ENCODE assay signal across 9 mouse cellular contexts in the genomic region with DNA sequence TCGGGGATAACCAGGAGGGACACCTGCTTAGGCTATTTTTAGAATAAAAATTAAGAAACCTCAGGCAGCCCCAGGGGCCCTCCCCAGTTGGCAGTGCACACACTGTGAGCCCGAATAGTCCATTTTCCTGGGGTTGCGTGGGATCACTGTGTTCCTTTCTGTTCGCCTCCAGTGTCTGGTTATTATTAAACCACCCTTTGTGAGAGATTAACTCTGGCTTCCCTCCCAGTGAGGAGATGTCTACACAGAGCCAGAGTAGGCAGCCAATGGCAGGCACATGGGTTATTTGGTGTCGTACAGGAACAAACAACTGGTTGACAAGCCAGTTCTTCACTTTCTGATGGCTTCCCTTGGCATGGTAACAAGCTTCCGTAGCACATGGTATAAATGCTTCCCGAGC.
DNase-seq lines count a peak whose midpoint lies in the region; ATAC-seq and TF ChIP-seq lines count a peak whose summit lies in the region.
"Had no signal": no experiment of that assay in that cellular context is flagged by ENCODE, and none has a peak within 500 bp of the region (broad histone marks: within the 10 kb centered on the region; RNA-seq: fewer than 3 reads in every experiment).

No protein-coding gene starts in this region.

- H3K4me3 ChIP-seq in forebrain, embryonic 15.5 days, result no peak overlapping the region
- H3K4me3 ChIP-seq in forebrain, embryonic 11.5 days (ENCODE audit: low read depth, low read length), result no peak overlapping the region
- no peak overlapping the region for H3K4me3 ChIP-seq in liver, embryonic 15.5 days (replicated peaks)
- H3K4me3 ChIP-seq in intestine, postnatal 0 days (ENCODE audit: low read depth, low read length), result no peak overlapping the region
- H3K4me3 ChIP-seq: limb, embryonic 13.5 days had no signal

- no peaks in the 10 kb centered on the region for H3K36me3 ChIP-seq in forebrain, embryonic 15.5 days
- H3K36me3 ChIP-seq in forebrain, embryonic 11.5 days (ENCODE audit: control insufficient read depth, insufficient read depth, low read length), result no peaks in the 10 kb centered on the region
- no peaks in the 10 kb centered on the region for H3K36me3 ChIP-seq in liver, embryonic 15.5 days (replicated peaks)
- H3K36me3 ChIP-seq in intestine, postnatal 0 days (ENCODE audit: control insufficient read depth, insufficient read depth), result no peaks in the 10 kb centered on the region
- H3K36me3 ChIP-seq: limb, embryonic 13.5 days had no signal

- H3K4me1 ChIP-seq in forebrain, embryonic 15.5 days, result peaks cover 16% of the 10 kb centered on the region
- no peaks in the 10 kb centered on the region for H3K4me1 ChIP-seq in forebrain, embryonic 11.5 days (replicated peaks; ENCODE audit: control insufficient read depth, insufficient read depth, low read length)
- 0 out of 2 replicates have a peak, but pooled peaks cover 4% of the 10 kb centered on the region for H3K4me1 ChIP-seq in liver, embryonic 15.5 days (replicated peaks)
- H3K4me1 ChIP-seq in intestine, postnatal 0 days (replicated peaks; ENCODE audit: control insufficient read depth, insufficient read depth, low read length), result no peaks in the 10 kb centered on the region

- H3K27me3 ChIP-seq in forebrain, embryonic 15.5 days, result no peaks in the 10 kb centered on the region
- H3K27me3 ChIP-seq in forebrain, embryonic 11.5 days (ENCODE audit: control insufficient read depth, insufficient read depth, low read length), result peaks cover 2% of the 10 kb centered on the region; the same call in 1 of the 2 replicates
- H3K27me3 ChIP-seq in liver, embryonic 15.5 days, result no peaks in the 10 kb centered on the region
- H3K27me3 ChIP-seq in intestine, postnatal 0 days (replicated peaks; ENCODE audit: control insufficient read depth, insufficient read depth, low read length), result no peaks in the 10 kb centered on the region

- peak; percentile 71 for ATAC-seq in forebrain, embryonic 15.5 days (replicated peaks)
- ATAC-seq in forebrain, embryonic 11.5 days (replicated peaks; ENCODE audit: low FRiP score), result no peak
- peak; percentile 83 for ATAC-seq in liver, embryonic 15.5 days (ENCODE audit: insufficient read depth)
- no peak for ATAC-seq in megakaryocyte progenitor cell, adult 5-6 weeks (replicated peaks; ENCODE audit: poor library complexity)
- no peak for ATAC-seq in intestine, postnatal 0 days

- H3K4me2 ChIP-seq in forebrain, embryonic 15.5 days (replicated peaks), result no peak overlapping the region
- H3K4me2 ChIP-seq in forebrain, embryonic 11.5 days (ENCODE audit: low read depth, low read length, severe bottlenecking), result no peak overlapping the region
- H3K4me2 ChIP-seq in liver, embryonic 15.5 days, result no peak overlapping the region
- no peak overlapping the region for H3K4me2 ChIP-seq in intestine, postnatal 0 days (replicated peaks; ENCODE audit: low read depth)
- H3K4me2 ChIP-seq: limb, embryonic 13.5 days had no signal

- H3K9ac ChIP-seq in forebrain, embryonic 15.5 days (replicated peaks), result no peak overlapping the region
- no peak overlapping the region for H3K9ac ChIP-seq in forebrain, embryonic 11.5 days (ENCODE audit: low read length)
- H3K9ac ChIP-seq in liver, embryonic 15.5 days, result no peak overlapping the region
- H3K9ac ChIP-seq in intestine, postnatal 0 days (ENCODE audit: low read depth, low read length), result no peak overlapping the region
- H3K9ac ChIP-seq: limb, embryonic 13.5 days had no signal

- DNase-seq in forebrain, embryonic 11.5 days (ENCODE audit: low spot score), result no peak
- peak; percentile 55 for DNase-seq in testis, postnatal 14 days (ENCODE audit: low spot score)
- DNase-seq in testis, postnatal 10 days (ENCODE audit: low spot score), result no peak
- peak; percentile 96 for DNase-seq in kidney, adult 9 months

- 30% methylated on average over 7 of the region's 7 CpGs for WGBS in forebrain, embryonic 15.5 days
- 70% methylated on average over 7 of the region's 7 CpGs for WGBS in forebrain, embryonic 11.5 days
- WGBS in liver, embryonic 15.5 days (ENCODE audit: insufficient replicate concordance), result 62% methylated on average over 7 of the region's 7 CpGs
- 65% methylated on average over 7 of the region's 7 CpGs for WGBS in intestine, postnatal 0 days

- H3K9me3 ChIP-seq in forebrain, embryonic 15.5 days, result no peaks in the 10 kb centered on the region
- no peaks in the 10 kb centered on the region for H3K9me3 ChIP-seq in forebrain, embryonic 11.5 days (ENCODE audit: control insufficient read depth, low read length)
- H3K9me3 ChIP-seq in liver, embryonic 15.5 days (replicated peaks), result no peaks in the 10 kb centered on the region
- H3K9me3 ChIP-seq in intestine, postnatal 0 days (ENCODE audit: control insufficient read depth), result no peaks in the 10 kb centered on the region

- no peak overlapping the region for H3K27ac ChIP-seq in forebrain, embryonic 15.5 days (replicated peaks)
- no peak overlapping the region for H3K27ac ChIP-seq in forebrain, embryonic 11.5 days (ENCODE audit: low read depth, low read length)
- no peak overlapping the region; the same call in 1 of the 2 replicates for H3K27ac ChIP-seq in liver, embryonic 15.5 days (replicated peaks)
- H3K27ac ChIP-seq in intestine, postnatal 0 days (ENCODE audit: low read depth, low read length), result no peak overlapping the region
- H3K27ac ChIP-seq: limb, embryonic 13.5 days had no signal

- TF ChIP-seq CTCF in intestine, postnatal 0 days (IDR thresholded peaks at IDR 0.05; ENCODE audit: low read depth), result no peak

Comparison
In these comparisons a context has a peak if more than half of its experiments do, and no peak if none do; other contexts are left out.
1. ATAC-seq: peak in forebrain, embryonic 15.5 days (single experiment) and liver, embryonic 15.5 days (single experiment); none in forebrain, embryonic 11.5 days (single experiment), megakaryocyte progenitor cell, adult 5-6 weeks (single experiment) and intestine, postnatal 0 days (single experiment).
2. DNase-seq: peak in testis, postnatal 14 days (single experiment) and kidney, adult 9 months (single experiment); none in forebrain, embryonic 11.5 days (single experiment) and testis, postnatal 10 days (single experiment).